Mouse (Mus musculus): ENCODE measurements at regions not wholly inside any gene's neighbourhood (a gene's known extent, or its start where the extent isn't known, plus 50 kb on each side); places are given as distances from the start of the nearest gene placed in this dataset.

GRCm38 (mm10) chr7:40276116-40276515 lies 622.0 kb upstream of the Vstm2b start:
- Histone ChIP-seq H3K27ac (ENCODE audit: insufficient read depth, low read depth, low read length) (no peak overlapping the region), H3K27me3 (replicated peaks; ENCODE audit: control insufficient read depth, insufficient read depth, low read length) (no peaks in the 10 kb centered on the region), H3K4me1 (ENCODE audit: control insufficient read depth, insufficient read depth, low read length) (no peaks in the 10 kb centered on the region), H3K36me3 (ENCODE audit: control insufficient read depth, insufficient read depth, low read length) (no peaks in the 10 kb centered on the region), H3K4me3 (ENCODE audit: insufficient read depth, low read depth, low read length) (no peak overlapping the region)
- WGBS: 79% methylated on average over 5 of the region's 5 CpGs
- TF ChIP-seq POLR2A (IDR thresholded peaks at IDR 0.05; ENCODE audit: low read depth, low read length): no peak
- no peak for TF ChIP-seq CTCF (conservative IDR thresholded peaks at IDR 0.05; ENCODE audit: insufficient read depth, insufficient read length, low read depth, low read length)
- DNase-seq: no peak

- TF ChIP-seq POLR2A (IDR thresholded peaks at IDR 0.05; ENCODE audit: low read depth, low read length): no peak
- WGBS: 84% methylated on average over 3 of the region's 3 CpGs
- no peak for DNase-seq
Measured at GRCm38 (mm10) chr7:40290166-40290565, 608.0 kb upstream of the Vstm2b start.

GRCm38 (mm10) chr7:40310558-40310957 lies 587.6 kb upstream of the Vstm2b start:
- H3K27ac ChIP-seq (ENCODE audit: insufficient read depth, low read depth, low read length): no peak overlapping the region
- H3K4me3 ChIP-seq (ENCODE audit: insufficient read depth, low read depth, low read length): no peak overlapping the region
- peak; percentile 39 for DNase-seq
- no peaks in the 10 kb centered on the region for H3K4me1 ChIP-seq (ENCODE audit: control insufficient read depth, insufficient read depth, low read length)
- peak; percentile 51 for TF ChIP-seq CTCF (conservative IDR thresholded peaks at IDR 0.05; ENCODE audit: insufficient read depth, insufficient read length, low read depth, low read length)
- TF ChIP-seq POLR2A (IDR thresholded peaks at IDR 0.05; ENCODE audit: low read depth, low read length): no peak
- no peaks in the 10 kb centered on the region for H3K27me3 ChIP-seq (replicated peaks; ENCODE audit: control insufficient read depth, insufficient read depth, low read length)
- 31% methylated on average over 2 of the region's 2 CpGs for WGBS
- no peaks in the 10 kb centered on the region for H3K36me3 ChIP-seq (ENCODE audit: control insufficient read depth, insufficient read depth, low read length)

More at GRCm38 (mm10) chr7:40290166-40290565, 608.0 kb upstream of the Vstm2b start:
- H3K27ac ChIP-seq (ENCODE audit: insufficient read depth, low read depth, low read length): no peak overlapping the region
- H3K36me3 ChIP-seq (ENCODE audit: control insufficient read depth, insufficient read depth, low read length): no peaks in the 10 kb centered on the region
- no peaks in the 10 kb centered on the region for H3K27me3 ChIP-seq (replicated peaks; ENCODE audit: control insufficient read depth, insufficient read depth, low read length)
- no peaks in the 10 kb centered on the region for H3K4me1 ChIP-seq (ENCODE audit: control insufficient read depth, insufficient read depth, low read length)
- H3K4me3 ChIP-seq (ENCODE audit: insufficient read depth, low read depth, low read length): no peak overlapping the region

- 79% methylated on average over 1 of the region's 1 CpGs for WGBS
- no peak overlapping the region for H3K4me3 ChIP-seq (ENCODE audit: insufficient read depth, low read depth, low read length)
- H3K36me3 ChIP-seq (ENCODE audit: control insufficient read depth, insufficient read depth, low read length): no peaks in the 10 kb centered on the region
- H3K4me1 ChIP-seq (ENCODE audit: control insufficient read depth, insufficient read depth, low read length): no peaks in the 10 kb centered on the region
- DNase-seq: no peak
- no peak overlapping the region for H3K27ac ChIP-seq (ENCODE audit: insufficient read depth, low read depth, low read length)
- TF ChIP-seq CTCF (conservative IDR thresholded peaks at IDR 0.05; ENCODE audit: insufficient read depth, insufficient read length, low read depth, low read length) (no peak), POLR2A (IDR thresholded peaks at IDR 0.05; ENCODE audit: low read depth, low read length) (no peak)
- H3K27me3 ChIP-seq (replicated peaks; ENCODE audit: control insufficient read depth, insufficient read depth, low read length): no peaks in the 10 kb centered on the region
Measured at GRCm38 (mm10) chr7:40321171-40321570, 577.0 kb upstream of the Vstm2b start.

- WGBS: 75% methylated on average over 3 of the region's 3 CpGs
- TF ChIP-seq CTCF (conservative IDR thresholded peaks at IDR 0.05; ENCODE audit: insufficient read depth, insufficient read length, low read depth, low read length): no peak
- no peak for TF ChIP-seq POLR2A (IDR thresholded peaks at IDR 0.05; ENCODE audit: low read depth, low read length)
- no peak for DNase-seq
- Histone ChIP-seq H3K36me3 (ENCODE audit: control insufficient read depth, insufficient read depth, low read length) (no peaks in the 10 kb centered on the region), H3K4me1 (ENCODE audit: control insufficient read depth, insufficient read depth, low read length) (no peaks in the 10 kb centered on the region), H3K4me3 (ENCODE audit: insufficient read depth, low read depth, low read length) (no peak overlapping the region), H3K27me3 (replicated peaks; ENCODE audit: control insufficient read depth, insufficient read depth, low read length) (no peaks in the 10 kb centered on the region), H3K27ac (ENCODE audit: insufficient read depth, low read depth, low read length) (no peak overlapping the region)
Measured at GRCm38 (mm10) chr7:40325188-40325705, 572.9 kb upstream of the Vstm2b start.

- no peak for TF ChIP-seq POLR2A (IDR thresholded peaks at IDR 0.05; ENCODE audit: low read depth, low read length)
- TF ChIP-seq CTCF (conservative IDR thresholded peaks at IDR 0.05; ENCODE audit: insufficient read depth, insufficient read length, low read depth, low read length): no peak
Measured at GRCm38 (mm10) chr7:40332455-40332854, 565.7 kb upstream of the Vstm2b start.

GRCm38 (mm10) chr7:40352306-40352705 lies 545.8 kb upstream of the Vstm2b start:
- DNase-seq: no peak
- no peak overlapping the region for H3K4me3 ChIP-seq (ENCODE audit: insufficient read depth, low read depth, low read length)
- H3K36me3 ChIP-seq (ENCODE audit: control insufficient read depth, insufficient read depth, low read length): no peaks in the 10 kb centered on the region
- no peak for TF ChIP-seq POLR2A (IDR thresholded peaks at IDR 0.05; ENCODE audit: low read depth, low read length)
- TF ChIP-seq CTCF (conservative IDR thresholded peaks at IDR 0.05; ENCODE audit: insufficient read depth, insufficient read length, low read depth, low read length): no peak
- no peak overlapping the region for H3K27ac ChIP-seq (ENCODE audit: insufficient read depth, low read depth, low read length)
- H3K4me1 ChIP-seq (ENCODE audit: control insufficient read depth, insufficient read depth, low read length): no peaks in the 10 kb centered on the region
- 39% methylated on average over 4 of the region's 4 CpGs for WGBS
- H3K27me3 ChIP-seq (replicated peaks; ENCODE audit: control insufficient read depth, insufficient read depth, low read length): no peaks in the 10 kb centered on the region

More at GRCm38 (mm10) chr7:40332455-40332854, 565.7 kb upstream of the Vstm2b start:
- 18% methylated on average over 4 of the region's 4 CpGs for WGBS
- H3K27ac ChIP-seq (ENCODE audit: insufficient read depth, low read depth, low read length): no peak overlapping the region
- H3K4me3 ChIP-seq (ENCODE audit: insufficient read depth, low read depth, low read length): no peak overlapping the region
- H3K4me1 ChIP-seq (ENCODE audit: control insufficient read depth, insufficient read depth, low read length): no peaks in the 10 kb centered on the region
- H3K27me3 ChIP-seq (replicated peaks; ENCODE audit: control insufficient read depth, insufficient read depth, low read length): no peaks in the 10 kb centered on the region
- DNase-seq: peak; percentile 78
- no peaks in the 10 kb centered on the region for H3K36me3 ChIP-seq (ENCODE audit: control insufficient read depth, insufficient read depth, low read length)
